Mouse (Mus musculus) A20 (cell line): ENCODE results near the gene Tiam1.

ENCODE experiments used
- DNase-seq: peaks from one replicate; pipeline ENCODE4 v3.0.0-alpha.2; 2011; ENCODE audit warnings: low read depth, low spot score

Gene Tiam1

GRCm38 (mm10) chr16:90144541-90144940 is 972 bp upstream of the Tiam1 start:
- no peak for DNase-seq

GRCm38 (mm10) chr16:90143416-90143759 is 181 bp downstream of the Tiam1 start:
- no peak for DNase-seq

GRCm38 (mm10) chr16:90142574-90143415 is 774 bp downstream of the Tiam1 start:
- DNase-seq, result no peak

- DNase-seq, result no peak
Observed at GRCm38 (mm10) chr16:90142247-90142573, 1.4 kb downstream of the Tiam1 start.

GRCm38 (mm10) chr16:90141556-90141955 is 2.0 kb downstream of the Tiam1 start:
- no peak for DNase-seq

GRCm38 (mm10) chr16:90140571-90140970 is 3.0 kb downstream of the Tiam1 start:
- DNase-seq, result no peak

GRCm38 (mm10) chr16:90139696-90140095 is 3.9 kb downstream of the Tiam1 start:
- no peak for DNase-seq

- no peak for DNase-seq
Observed at GRCm38 (mm10) chr16:90138151-90138550, 5.4 kb downstream of the Tiam1 start.

GRCm38 (mm10) chr16:90137175-90137574 is 6.4 kb downstream of the Tiam1 start:
- no peak for DNase-seq

GRCm38 (mm10) chr16:90135580-90135979 is 8.0 kb downstream of the Tiam1 start:
- no peak for DNase-seq

- no peak for DNase-seq
Observed at GRCm38 (mm10) chr16:90134351-90134750, 9.2 kb downstream of the Tiam1 start.

GRCm38 (mm10) chr16:90132816-90133215 is 10.8 kb downstream of the Tiam1 start:
- DNase-seq, result no peak

GRCm38 (mm10) chr16:90132331-90132730 is 11.2 kb downstream of the Tiam1 start:
- DNase-seq, result no peak

- no peak for DNase-seq
Observed at GRCm38 (mm10) chr16:90128817-90129587, 14.6 kb downstream of the Tiam1 start.

- DNase-seq, result no peak
Observed at GRCm38 (mm10) chr16:90128361-90128760, 15.2 kb downstream of the Tiam1 start.

- no peak for DNase-seq
Observed at GRCm38 (mm10) chr16:90125318-90126314, 18.0 kb downstream of the Tiam1 start.

- DNase-seq, result no peak
Observed at GRCm38 (mm10) chr16:90123091-90123490, 20.5 kb downstream of the Tiam1 start.

- DNase-seq, result no peak
Observed at GRCm38 (mm10) chr16:90122439-90122838, 21.1 kb downstream of the Tiam1 start.

GRCm38 (mm10) chr16:90121799-90122198 is 21.8 kb downstream of the Tiam1 start:
- no peak for DNase-seq

GRCm38 (mm10) chr16:90119969-90120368 is 23.6 kb downstream of the Tiam1 start:
- no peak for DNase-seq

GRCm38 (mm10) chr16:90116637-90117182 is 26.9 kb downstream of the Tiam1 start:
- no peak for DNase-seq
